Mouse (Mus musculus): ENCODE measurements around the gene Rab5b. TPM values are rescaled to one million over a fixed set of nuclear protein-coding genes. Genes with fewer than 3 reads are reported as not detected.
"Not testable (repeated sequence)": the region's sequence is repeated elsewhere in the genome, so short reads cannot be mapped to it uniquely, and the experiment has no call there.

Rab5b gene
- 59.0 and 60.5 TPM in 2 replicates for polyA plus RNA-seq (2015; fragmentation: Nextera tagmentation; extraction: Ambion mirVana)

DNA sequence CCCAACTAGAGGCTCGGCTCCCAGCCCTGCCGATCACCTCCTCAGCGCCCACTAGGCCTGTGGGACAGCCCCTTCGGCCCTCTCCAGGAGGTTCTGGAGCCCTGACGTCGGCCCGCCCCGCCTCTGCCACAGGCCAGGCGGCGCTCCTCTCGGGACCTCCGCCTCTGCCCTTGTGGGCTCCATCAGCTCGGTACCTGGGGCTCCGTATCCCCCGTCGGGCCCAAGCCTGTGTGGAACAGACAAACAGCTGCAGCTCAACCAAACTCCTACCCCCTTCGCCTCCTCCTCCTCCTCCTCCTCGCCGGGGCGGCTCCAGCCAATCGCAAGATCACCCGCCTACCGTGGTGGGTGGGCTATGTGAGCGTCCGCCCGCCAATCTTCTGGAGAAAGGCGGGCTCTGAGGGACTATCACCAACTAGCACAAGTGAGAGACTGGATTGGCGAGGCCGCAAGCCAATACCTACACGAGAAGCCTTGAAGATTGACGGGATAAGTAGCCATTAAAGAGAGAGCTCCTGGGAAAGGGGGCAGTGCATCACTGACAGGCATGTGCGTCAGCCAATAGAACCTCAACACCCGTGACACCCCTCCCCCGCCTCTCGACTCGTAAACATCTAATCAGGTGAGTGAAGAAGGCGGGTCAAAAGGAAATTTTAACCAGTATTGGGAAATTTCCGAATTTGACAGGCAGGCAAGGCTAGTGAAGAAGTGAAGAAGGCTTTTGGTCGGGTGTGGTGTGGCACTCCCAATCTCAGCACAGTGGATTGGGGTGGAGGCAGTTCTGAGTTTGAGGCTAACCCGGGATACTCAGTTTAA lies at the start of gene Rab5b:
Gene Rab5b, minus strand, starts transcription at position 273 of the 816 bp plus-strand sequence.
- H3K9me3 ChIP-seq: no peaks in the 10 kb centered on the region
- no peaks in the 10 kb centered on the region for H3K27me3 ChIP-seq (replicated peaks)
- peak within 1 kb of the TSS; percentile 94 for H3K9ac ChIP-seq
- peak within 1 kb of the TSS; percentile 98 for H3K27ac ChIP-seq
- WGBS: under 1% methylated on average over 40 of the region's 40 CpGs
- peaks cover 26% of the 10 kb centered on the region for H3K36me3 ChIP-seq
- peak; percentile 99 for ATAC-seq
- H3K4me3 ChIP-seq (replicated peaks): peak within 1 kb of the TSS; percentile 79
- H3K4me2 ChIP-seq (replicated peaks): peak within 1 kb of the TSS; percentile 64
- H3K4me1 ChIP-seq (replicated peaks): no peaks in the 10 kb centered on the region

DNA sequence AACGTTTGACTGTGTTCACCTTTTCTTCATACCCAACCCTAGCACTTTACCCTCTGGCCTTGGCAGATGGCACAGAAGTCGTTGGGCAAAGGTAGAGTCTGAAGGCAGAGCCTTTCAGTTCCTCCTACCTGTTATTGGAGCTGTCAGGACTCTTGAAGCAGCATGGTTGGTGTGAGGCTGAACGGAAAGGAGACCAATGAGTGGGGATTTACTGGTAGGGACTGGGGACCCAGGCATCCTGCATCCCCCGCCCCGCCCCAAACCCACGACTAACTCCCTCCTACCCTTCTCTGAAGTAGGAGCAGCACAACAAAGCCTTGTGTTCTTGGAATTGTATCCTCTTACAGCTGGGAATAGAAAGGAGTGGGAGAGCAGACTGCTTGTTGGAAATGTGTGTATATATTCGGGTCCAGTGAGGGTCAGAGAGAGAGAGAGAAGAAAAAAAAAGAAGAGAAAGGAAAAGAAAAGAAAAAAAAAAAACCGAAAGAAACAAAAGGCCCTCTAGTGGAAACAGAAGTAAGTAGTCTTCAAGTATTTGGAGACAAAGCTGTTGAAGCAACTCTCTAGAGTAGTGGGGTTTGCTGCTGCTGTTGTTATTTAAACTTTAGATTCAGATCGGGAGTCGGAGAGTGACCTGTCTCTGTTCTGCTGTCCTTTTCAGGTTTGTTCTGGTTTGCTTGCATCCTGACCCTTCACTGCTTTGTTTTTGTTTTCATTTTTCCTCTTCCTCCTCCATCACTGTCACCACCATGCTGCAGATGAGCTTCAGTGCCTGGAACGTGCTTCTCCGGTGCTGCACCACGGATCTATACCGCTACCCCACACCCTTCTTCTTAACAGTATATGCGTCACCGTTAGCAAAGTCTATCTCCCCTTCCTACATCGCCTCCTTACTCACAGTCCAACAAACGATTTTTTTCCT lies 48.9 kb upstream of the Rab5b start, which contains the start of gene Dgka:
Gene Dgka, minus strand, starts transcription at position 176 of the 922 bp plus-strand sequence.
- 31% methylated on average over 18 of the region's 18 CpGs for WGBS
- H3K4me1 ChIP-seq (replicated peaks): peaks cover 21% of the 10 kb centered on the region
- no peaks in the 10 kb centered on the region for H3K9me3 ChIP-seq
- H3K36me3 ChIP-seq: no peaks in the 10 kb centered on the region
- H3K27me3 ChIP-seq (replicated peaks): no peaks in the 10 kb centered on the region
- peak within 1 kb of the TSS; percentile 52 for H3K27ac ChIP-seq
- peak within 1 kb of the TSS; percentile 75 for H3K9ac ChIP-seq
- ATAC-seq: no peak
- H3K4me3 ChIP-seq (replicated peaks): peak within 1 kb of the TSS; percentile 67
- peak within 1 kb of the TSS; percentile 90 for H3K4me2 ChIP-seq (replicated peaks)

- Histone ChIP-seq H3K27ac (peak overlapping the region; percentile 52), H3K9me3 (no peaks in the 10 kb centered on the region), H3K9ac (peak overlapping the region; percentile 75), H3K4me3 (replicated peaks) (peak overlapping the region; percentile 67), H3K36me3 (no peaks in the 10 kb centered on the region), H3K4me1 (replicated peaks) (peaks cover 21% of the 10 kb centered on the region), H3K27me3 (replicated peaks) (no peaks in the 10 kb centered on the region), H3K4me2 (replicated peaks) (peak overlapping the region; percentile 90)
- 34% methylated on average over 8 of the region's 8 CpGs for WGBS
- no peak for ATAC-seq
Measured at GRCm38 (mm10) chr10:128744211-128744610, 48.1 kb upstream of the Rab5b start.

DNA sequence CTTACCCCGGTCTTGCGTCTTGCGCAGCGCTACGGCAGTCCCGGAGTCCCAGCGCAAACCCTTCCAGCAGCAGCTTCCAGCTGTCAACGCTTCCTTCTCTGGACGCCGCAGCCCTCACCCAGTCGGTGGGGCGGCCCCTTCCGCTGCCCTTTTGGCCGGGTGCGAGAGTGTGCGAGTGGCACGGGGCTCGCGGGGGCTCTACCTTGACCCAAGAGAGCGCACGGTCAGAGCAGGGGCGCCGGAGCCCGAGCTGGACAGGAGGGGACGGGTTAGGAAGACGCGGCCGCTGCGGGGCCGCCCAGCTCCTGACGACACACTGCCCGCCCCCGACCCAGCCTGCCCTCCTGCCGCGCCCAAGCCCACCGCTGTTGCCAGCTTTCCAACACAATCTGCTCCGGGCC lies 47.7 kb upstream of the Rab5b start:
- H3K27ac ChIP-seq: peak overlapping the region; percentile 52
- WGBS: under 1% methylated on average over 33 of the region's 37 CpGs
- H3K9me3 ChIP-seq: no peaks in the 10 kb centered on the region
- ATAC-seq: peak; percentile 32
- peak overlapping the region; percentile 90 for H3K4me2 ChIP-seq (replicated peaks)
- peak overlapping the region; percentile 67 for H3K4me3 ChIP-seq (replicated peaks)
- no peaks in the 10 kb centered on the region for H3K27me3 ChIP-seq (replicated peaks)
- H3K4me1 ChIP-seq (replicated peaks): peaks cover 21% of the 10 kb centered on the region
- peak overlapping the region; percentile 75 for H3K9ac ChIP-seq
- H3K36me3 ChIP-seq: no peaks in the 10 kb centered on the region

- Histone ChIP-seq H3K27me3 (replicated peaks) (no peaks in the 10 kb centered on the region), H3K27ac (peak overlapping the region; percentile 52; the same call in 1 of the 2 replicates), H3K9ac (peak overlapping the region; percentile 75), H3K9me3 (no peaks in the 10 kb centered on the region), H3K4me3 (replicated peaks) (peak overlapping the region; percentile 67), H3K36me3 (no peaks in the 10 kb centered on the region), H3K4me2 (replicated peaks) (peak overlapping the region; percentile 90), H3K4me1 (replicated peaks) (peaks cover 21% of the 10 kb centered on the region)
- no peak for ATAC-seq
- 8% methylated on average over 7 of the region's 7 CpGs for WGBS
Measured at GRCm38 (mm10) chr10:128743235-128743634, 47.2 kb upstream of the Rab5b start.

GRCm38 (mm10) chr10:128742616-128743015 lies 46.6 kb upstream of the Rab5b start:
- peaks cover 21% of the 10 kb centered on the region for H3K4me1 ChIP-seq (replicated peaks)
- no peak for ATAC-seq
- H3K4me2 ChIP-seq (replicated peaks): peak overlapping the region; percentile 90
- 37% methylated on average over 4 of the region's 4 CpGs for WGBS
- H3K36me3 ChIP-seq: no peaks in the 10 kb centered on the region
- no peak overlapping the region for H3K27ac ChIP-seq
- H3K9me3 ChIP-seq: no peaks in the 10 kb centered on the region
- H3K4me3 ChIP-seq (replicated peaks): no peak overlapping the region
- no peak overlapping the region for H3K9ac ChIP-seq
- no peaks in the 10 kb centered on the region for H3K27me3 ChIP-seq (replicated peaks)

DNA sequence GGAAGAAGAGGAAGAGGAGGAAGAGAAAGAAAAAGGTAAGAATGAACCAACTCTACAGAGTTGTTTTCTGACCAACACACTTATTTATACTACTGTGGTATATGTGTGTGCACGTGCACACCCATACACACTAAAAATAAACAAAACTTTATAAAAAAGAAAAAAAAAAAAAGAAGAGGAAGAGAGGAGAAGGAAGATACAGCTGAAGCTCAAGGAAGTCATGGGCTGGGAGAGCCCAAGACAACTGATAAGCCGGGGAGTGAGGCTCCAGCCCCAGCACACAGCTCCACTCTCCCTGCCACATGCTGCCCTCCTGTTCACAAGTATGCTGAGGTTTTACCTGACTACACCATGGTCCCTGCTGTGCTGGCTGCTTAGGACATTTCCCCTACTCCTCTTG lies 44.2 kb upstream of the Rab5b start:
- no peak overlapping the region for H3K27ac ChIP-seq
- no peaks in the 10 kb centered on the region for H3K27me3 ChIP-seq (replicated peaks)
- no peak overlapping the region for H3K4me2 ChIP-seq (replicated peaks)
- H3K4me1 ChIP-seq (replicated peaks): peaks cover 23% of the 10 kb centered on the region
- WGBS: 60% methylated on average over 2 of the region's 2 CpGs
- H3K9ac ChIP-seq: no peak overlapping the region
- H3K9me3 ChIP-seq: no peaks in the 10 kb centered on the region
- H3K4me3 ChIP-seq (replicated peaks): no peak overlapping the region
- no peak for ATAC-seq
- no peaks in the 10 kb centered on the region for H3K36me3 ChIP-seq

- Histone ChIP-seq H3K36me3 (no peaks in the 10 kb centered on the region), H3K9me3 (no peaks in the 10 kb centered on the region), H3K4me3 (replicated peaks) (no peak overlapping the region), H3K4me2 (replicated peaks) (peak overlapping the region; percentile 56), H3K9ac (peak overlapping the region; percentile 20; the same call in 1 of the 2 replicates), H3K27me3 (replicated peaks) (no peaks in the 10 kb centered on the region), H3K27ac (no peak overlapping the region), H3K4me1 (replicated peaks) (peaks cover 6% of the 10 kb centered on the region; the same call in 1 of the 2 replicates)
- peak; percentile 75 for ATAC-seq
- 4% methylated on average over 15 of the region's 15 CpGs for WGBS
Measured at GRCm38 (mm10) chr10:128737435-128737834, 41.4 kb upstream of the Rab5b start.

DNA sequence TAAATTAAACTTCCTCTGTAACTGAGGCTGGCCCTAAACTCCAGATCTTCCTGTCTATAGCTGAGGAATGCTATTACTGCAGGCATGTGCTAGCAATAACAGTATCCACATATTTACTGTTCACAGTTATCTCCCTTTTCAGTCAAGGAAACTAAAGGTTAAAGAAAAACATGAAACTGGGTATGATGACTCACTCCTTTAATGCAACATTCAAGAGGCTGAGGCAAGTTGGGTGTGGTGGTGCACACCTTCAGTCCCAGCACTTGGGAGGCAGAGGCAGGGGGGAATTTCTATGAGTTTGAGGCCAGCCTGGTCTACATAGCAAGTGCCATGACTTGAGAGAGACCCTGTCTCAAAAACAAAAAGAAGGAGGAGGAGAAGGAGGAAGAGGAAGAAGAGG lies 35.9 kb upstream of the Rab5b start:
- no peaks in the 10 kb centered on the region for H3K36me3 ChIP-seq
- no peaks in the 10 kb centered on the region for H3K9me3 ChIP-seq
- H3K4me3 ChIP-seq (replicated peaks): no peak overlapping the region
- H3K27me3 ChIP-seq (replicated peaks): no peaks in the 10 kb centered on the region
- no peaks in the 10 kb centered on the region; the same call in 1 of the 2 replicates for H3K4me1 ChIP-seq (replicated peaks)
- no peak overlapping the region for H3K4me2 ChIP-seq (replicated peaks)
- ATAC-seq: peak; percentile 50; the same call in 1 of the 2 replicates
- H3K9ac ChIP-seq: no peak overlapping the region
- H3K27ac ChIP-seq: no peak overlapping the region

- ATAC-seq: peak; percentile 74
Measured at GRCm38 (mm10) chr10:128731002-128731433, 35.0 kb upstream of the Rab5b start.

GRCm38 (mm10) chr10:128728059-128728458 lies 32.0 kb upstream of the Rab5b start:
- Histone ChIP-seq H3K4me2 (replicated peaks) (no peak overlapping the region), H3K4me1 (replicated peaks) (no peaks in the 10 kb centered on the region; the same call in 1 of the 2 replicates), H3K27me3 (replicated peaks) (no peaks in the 10 kb centered on the region), H3K9ac (no peak overlapping the region), H3K36me3 (no peaks in the 10 kb centered on the region), H3K9me3 (no peaks in the 10 kb centered on the region), H3K27ac (no peak overlapping the region), H3K4me3 (replicated peaks) (no peak overlapping the region)
- no peak for ATAC-seq
- 80% methylated on average over 5 of the region's 5 CpGs for WGBS

More at GRCm38 (mm10) chr10:128731002-128731433, 35.0 kb upstream of the Rab5b start:
- Histone ChIP-seq H3K27me3 (replicated peaks) (no peaks in the 10 kb centered on the region), H3K9me3 (no peaks in the 10 kb centered on the region), H3K9ac (no peak overlapping the region), H3K4me2 (replicated peaks) (no peak overlapping the region), H3K27ac (no peak overlapping the region), H3K4me1 (replicated peaks) (no peaks in the 10 kb centered on the region; the same call in 1 of the 2 replicates), H3K36me3 (no peaks in the 10 kb centered on the region), H3K4me3 (replicated peaks) (no peak overlapping the region)
- 19% methylated on average over 10 of the region's 10 CpGs for WGBS

- H3K36me3 ChIP-seq; ATAC-seq; H3K27ac ChIP-seq; H3K27me3 ChIP-seq (replicated peaks); H3K4me3 ChIP-seq (replicated peaks); H3K9me3 ChIP-seq; H3K4me2 ChIP-seq (replicated peaks); H3K4me1 ChIP-seq (replicated peaks); H3K9ac ChIP-seq: not testable (repeated sequence)
- WGBS: 86% methylated on average over 4 of the region's 4 CpGs
Measured at GRCm38 (mm10) chr10:128725466-128725865, 29.4 kb upstream of the Rab5b start.
